Mouse (Mus musculus): ENCODE measurements around the gene Ppp3ca. TPM values are rescaled to one million over a fixed set of nuclear protein-coding genes. Genes with fewer than 3 reads are reported as not detected.
A peak's percentile ranks its signal among the peaks of the same experiment; 100 is the strongest.

Ppp3ca gene
- 46.9 and 56.3 TPM in 2 replicates for total RNA-seq (2021)
- long read RNA-seq, experiment 1, full-length matches to known transcripts = 129 of 145 reads
- long read RNA-seq, experiment 1, partial matches to known transcripts = 5 of 145 reads
- long read RNA-seq, experiment 1, other reads (novel, unspliced or antisense) = 11 of 145 reads
- long read RNA-seq, experiment 2, full-length matches to known transcripts = 69 of 77 reads
- long read RNA-seq, experiment 2, partial matches to known transcripts = 1 of 77 reads
- long read RNA-seq, experiment 2, other reads (novel, unspliced or antisense) = 7 of 77 reads

DNA sequence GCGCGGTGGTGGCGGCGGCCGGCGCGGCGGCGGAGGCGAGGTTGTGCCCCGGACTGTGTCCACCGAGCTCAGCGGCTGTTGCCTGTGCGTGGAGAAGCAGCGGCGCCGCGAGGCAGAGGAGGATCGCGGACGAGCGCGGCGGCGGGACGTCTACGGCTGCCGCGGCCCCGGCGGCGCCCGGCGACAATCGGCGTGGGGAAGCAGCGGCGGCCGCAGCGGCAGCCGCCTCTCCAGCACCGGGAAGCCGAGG lies at the start of gene Ppp3ca:
Gene Ppp3ca (plus strand): TSS at position 15 of the 250 bp plus-strand sequence.
- DNase-seq = no peak

DNA sequence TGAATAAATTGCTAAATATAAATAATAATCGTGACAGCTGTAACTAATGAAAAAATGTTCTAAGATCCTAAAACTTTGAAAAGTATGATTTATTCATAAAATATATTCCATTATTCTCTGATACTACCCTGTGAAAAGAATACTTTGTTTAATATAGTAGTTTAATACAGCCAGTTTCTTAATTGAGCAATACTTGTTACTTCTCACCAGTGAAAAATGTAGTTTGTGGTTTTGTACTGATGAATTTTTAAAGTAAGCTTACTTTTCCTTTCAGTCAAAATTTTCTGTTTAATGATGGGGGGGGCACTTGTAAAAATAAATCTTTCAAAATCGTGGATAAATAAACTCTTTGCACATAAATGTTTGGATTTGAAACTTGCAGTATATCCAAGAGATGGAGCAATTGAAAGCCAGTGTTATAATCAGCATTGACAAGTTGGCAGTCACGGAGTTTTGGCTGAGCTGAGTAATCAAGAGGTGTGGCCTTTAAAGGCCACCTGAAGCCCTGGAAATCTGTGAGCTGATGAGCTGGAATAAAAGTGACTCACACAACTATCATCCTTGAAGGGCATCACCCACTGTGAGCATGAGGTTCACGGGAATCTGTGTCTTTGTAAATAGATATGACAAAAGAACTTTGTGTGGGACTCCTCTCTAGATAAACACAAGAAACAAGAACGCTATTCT lies 29.2 kb upstream of the Ppp3ca start:
- peak; percentile 24 for DNase-seq

DNA sequence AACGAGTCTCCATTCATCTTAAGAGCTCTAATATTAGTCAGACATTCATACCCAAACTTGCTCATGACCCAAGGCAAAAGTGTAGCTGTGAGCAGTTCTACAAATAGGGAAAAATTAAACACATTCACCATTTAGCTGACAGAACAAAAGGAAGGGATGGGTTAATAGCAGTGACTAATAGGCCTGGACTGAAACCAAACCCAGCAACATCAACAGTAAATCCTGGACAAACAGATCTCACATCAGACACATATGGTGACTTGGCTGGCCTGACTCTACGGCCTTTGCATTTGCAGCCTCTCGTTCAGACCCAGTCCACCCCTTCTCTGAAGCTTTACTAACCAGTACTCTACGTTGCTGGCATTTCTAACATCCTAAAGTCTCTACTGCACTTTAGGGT lies 19.0 kb upstream of the Ppp3ca start:
- no peak for DNase-seq

DNA sequence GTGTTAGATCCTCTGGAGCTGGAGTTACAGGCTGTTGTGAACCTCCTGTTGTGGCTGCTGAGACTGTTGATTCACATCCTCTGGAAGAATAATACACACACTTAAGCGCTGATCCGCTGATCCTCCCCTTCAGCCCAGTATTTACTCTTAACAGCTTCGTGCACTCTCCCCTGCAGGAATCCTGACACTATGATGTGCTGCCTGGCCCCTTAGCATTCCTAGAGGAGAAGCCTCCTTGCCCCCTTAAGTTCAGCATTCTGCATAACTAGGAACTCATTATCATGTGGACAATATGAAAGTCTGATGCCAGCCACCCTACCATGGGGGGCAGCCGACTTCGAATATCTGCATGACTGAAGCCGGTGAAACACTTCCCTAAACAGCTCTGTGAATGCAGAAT lies 18.4 kb upstream of the Ppp3ca start:
- DNase-seq = no peak

DNA sequence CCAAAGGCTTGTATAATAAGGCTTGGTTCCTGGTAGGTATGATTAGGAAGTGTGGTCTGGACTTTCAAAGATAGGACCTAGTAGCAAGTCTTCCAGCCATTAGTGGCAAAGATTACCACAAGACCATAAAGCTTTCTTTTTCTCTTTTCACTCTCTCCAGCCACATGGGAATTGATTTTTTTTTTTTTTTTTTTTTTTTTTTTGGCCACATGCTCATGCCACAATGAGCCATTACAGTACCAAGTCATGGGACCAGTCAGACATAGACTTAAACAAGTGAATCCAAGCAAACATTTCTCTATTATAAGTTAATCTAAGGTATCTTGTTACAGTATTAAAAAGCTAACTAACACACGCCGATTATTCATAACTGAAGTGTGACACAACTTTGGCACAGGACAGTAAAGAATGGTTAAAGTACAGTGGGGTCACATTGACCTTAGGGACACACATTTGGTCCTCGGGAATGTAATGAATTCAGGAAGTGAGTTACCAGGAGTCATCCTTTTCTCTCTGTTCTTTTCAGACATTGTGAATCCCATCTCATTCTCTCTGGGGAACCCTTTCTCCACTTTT lies 13.4 kb upstream of the Ppp3ca start:
- DNase-seq = no peak

DNA sequence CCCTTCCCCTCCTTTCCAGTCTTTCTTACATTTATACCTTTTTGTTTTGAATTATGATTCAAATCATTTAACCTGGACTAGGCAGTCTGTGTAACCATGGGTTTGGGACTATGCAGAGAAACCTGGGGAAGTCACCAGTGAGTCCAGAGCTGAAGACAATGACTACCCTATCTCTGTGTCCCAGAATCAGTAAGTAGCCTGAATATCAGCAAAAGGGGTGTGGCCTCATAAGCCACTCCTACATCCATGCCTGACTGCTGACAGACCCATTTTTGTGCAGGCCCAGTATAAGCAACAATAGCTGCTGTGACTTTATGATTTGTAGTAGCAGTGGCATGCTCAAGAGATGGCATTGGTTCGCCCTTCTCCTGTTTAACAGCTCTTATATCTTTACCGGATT lies 11.2 kb upstream of the Ppp3ca start:
- DNase-seq = no peak

DNA sequence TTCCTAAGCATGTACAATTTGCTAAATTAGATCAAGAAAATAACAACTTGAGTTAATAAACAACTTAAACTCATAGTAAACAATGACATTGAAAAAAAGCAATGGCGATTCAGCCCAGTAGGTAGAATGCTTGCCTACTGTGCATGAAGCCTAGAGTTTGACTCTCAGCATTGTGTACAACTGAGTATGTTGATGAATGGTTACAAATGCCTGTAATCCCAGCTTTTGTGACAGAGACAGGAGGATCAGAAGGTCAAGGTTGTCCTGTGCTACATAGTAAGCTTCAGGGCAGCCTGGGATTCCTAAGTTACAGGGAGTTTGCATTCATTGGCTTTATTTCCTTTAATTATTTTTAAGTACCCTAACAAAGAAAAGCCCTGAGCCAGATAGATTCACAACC lies 4.8 kb upstream of the Ppp3ca start:
- DNase-seq = no peak

DNA sequence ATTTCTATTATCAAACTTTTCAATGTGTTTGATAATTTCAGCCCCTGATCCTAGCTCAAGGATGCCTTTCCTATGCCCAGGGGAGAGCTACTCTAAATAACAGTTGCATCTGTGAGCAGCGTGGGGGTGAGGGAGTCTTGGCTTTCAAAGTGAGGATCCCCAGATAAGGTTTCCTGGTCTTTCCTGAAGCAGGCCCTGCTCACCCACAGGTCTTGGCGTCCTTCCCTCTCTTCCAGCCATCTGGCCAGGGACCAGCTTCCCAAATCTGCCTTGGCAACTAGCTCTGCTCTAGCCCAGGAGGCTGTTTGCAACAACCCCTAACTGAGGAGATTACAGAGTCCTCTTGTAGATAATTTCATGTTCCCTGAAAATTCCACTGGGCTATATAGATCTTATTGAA lies 1.9 kb upstream of the Ppp3ca start:
- peak; percentile 75 for DNase-seq

DNA sequence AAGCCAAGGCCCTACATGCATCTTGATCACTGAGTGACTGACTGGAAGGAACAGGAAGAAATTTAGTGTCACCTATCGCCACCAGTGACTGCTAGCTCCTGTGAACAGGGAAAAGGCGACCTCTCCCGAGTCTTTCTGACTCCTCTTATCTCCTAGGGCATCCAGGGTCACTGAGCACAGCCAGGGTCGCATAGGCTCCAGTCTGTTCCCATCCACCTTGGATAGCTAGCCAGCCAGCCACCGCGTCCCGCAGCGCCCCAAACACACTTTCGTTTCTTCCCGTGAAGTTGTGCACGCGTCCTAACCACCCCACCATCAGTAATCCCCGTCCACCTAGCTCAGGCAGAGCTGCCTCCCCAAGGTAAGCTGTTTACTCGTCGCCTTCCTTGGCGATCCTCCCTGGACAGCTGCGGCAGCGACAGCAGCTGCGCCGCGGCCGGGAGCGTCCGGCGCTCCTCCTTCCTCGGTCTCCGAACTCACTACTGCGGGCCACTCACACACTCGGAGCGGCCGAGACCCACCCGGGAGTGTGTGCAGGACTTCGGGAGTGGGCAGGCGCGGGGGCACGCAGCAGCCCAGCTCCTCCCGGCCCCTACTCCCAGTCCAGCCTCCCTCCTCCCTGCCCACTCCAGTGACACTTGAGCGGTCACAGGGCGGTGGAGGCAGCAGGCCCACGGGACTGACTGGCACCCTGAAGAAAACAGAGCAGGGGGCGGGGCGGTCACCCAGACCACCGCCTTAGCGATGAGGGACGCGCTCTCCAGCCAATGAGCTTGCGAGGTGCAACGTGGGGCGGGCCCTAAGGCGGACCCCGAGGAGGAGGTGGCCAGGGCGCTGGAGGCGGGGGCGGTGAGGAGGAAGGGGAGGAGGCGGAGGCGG lies 454 bp upstream of the Ppp3ca start:
- peak; percentile 100 for DNase-seq

DNA sequence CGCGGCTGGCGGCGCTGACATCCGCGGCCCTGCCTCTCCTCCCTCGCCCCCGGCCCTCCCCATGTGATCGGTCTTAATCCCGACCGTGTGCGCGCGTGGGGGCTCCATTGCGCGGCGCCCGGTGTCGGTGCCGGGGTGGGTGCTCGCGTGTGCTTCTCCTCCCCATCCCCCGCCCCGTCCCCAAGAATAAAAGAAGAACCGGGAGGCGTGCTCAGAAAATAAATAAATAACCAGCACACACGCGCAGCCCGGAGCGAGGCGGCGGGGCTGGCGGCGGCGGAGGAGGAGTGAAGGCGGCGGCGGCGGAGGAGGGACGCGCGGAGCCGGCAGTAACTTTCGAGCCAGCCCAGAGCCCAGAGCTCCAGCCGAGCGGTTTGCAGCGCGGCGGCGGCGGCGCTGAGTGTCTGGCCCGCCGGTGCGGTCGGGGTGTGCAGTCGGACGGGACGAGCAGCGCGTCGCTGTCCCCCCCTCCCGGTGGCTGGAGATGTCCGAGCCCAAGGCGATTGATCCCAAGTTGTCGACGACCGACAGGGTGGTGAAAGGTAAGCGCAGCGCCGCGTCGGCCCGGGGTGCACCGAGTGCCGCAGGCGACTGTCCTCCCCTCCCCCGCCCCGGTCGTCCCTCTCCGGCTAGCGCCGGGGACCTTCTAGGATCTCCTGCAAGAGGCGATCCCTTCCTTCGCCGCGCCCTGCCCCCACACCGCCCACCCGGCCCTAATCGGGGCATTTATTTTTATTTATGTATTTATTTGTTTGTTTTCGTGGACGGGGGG lies 622 bp downstream of the Ppp3ca start:
- DNase-seq = peak; percentile 81

DNA sequence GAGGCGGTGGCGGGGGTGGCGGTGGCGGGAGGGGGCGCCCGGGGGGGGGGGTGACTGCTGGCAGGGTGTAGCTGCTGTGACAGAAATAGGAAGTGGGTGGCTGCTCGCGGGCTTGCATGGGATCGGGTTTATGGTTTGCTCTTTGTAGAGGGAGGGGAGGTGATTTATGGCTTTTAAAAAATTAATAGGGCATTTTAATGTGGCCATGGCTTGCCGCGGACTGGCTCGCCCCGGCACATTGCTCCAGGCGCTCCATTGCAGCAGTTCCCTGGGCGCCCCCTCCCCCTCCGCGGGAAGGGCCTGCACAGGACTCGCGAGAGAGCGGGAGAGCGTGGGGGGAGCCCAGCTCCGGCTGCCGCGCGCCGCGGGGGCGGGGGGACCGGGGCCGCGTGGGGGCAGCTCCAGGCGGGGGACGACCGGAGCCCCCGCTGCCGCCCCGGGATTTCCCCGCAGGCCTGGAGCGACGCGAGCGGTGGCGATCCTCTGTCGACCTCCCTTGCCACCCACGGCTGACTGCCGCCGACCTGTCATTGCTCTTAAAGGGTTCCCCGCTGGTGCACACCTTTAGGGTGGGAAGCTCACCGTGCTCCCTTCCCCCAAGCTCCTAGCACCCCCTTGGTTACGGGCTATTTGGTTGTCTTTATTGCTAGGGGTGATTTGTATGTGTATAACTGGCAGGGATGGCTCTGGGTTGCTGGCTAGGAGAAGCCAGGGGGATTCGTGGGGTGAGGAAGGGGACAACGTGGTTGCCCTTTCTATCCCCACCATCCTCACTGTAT lies 1.4 kb downstream of the Ppp3ca start:
- DNase-seq = peak; percentile 94

DNA sequence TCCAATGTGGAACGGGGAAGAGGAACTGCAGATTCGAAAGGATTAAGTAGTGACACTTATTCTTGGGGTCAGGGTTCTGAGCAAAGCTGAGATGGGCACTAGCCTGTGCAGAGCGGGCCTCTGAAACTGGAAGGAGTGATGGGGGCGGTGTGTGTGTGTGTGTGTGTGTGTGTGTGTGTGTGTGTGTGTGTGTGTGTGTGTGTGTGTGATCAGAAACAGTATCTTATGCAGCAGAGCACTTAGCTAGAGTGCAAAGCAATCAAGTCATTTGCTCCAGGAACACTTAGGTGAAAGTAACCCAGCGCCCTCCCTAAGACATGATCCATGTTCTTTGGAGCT lies 2.0 kb downstream of the Ppp3ca start:
- DNase-seq = peak; percentile 32

DNA sequence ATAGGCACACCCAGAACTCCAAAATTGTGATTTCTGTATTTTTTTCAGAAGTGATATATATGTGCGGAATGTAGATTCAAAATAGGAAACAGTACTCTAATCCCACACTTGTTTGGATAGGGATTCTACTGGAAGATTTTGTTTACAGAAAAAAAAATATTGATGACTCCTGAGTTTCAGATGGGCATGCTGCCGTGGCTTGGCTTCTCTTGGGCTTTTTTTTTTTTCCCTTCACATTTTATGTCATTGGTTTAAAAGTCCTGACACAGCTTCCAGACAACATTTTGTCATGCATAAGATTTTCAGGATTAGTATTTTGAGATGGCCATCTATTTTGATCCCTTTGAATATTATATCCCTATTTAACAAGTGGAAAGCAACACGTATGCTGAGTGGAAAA lies 2.9 kb downstream of the Ppp3ca start:
- no peak for DNase-seq

DNA sequence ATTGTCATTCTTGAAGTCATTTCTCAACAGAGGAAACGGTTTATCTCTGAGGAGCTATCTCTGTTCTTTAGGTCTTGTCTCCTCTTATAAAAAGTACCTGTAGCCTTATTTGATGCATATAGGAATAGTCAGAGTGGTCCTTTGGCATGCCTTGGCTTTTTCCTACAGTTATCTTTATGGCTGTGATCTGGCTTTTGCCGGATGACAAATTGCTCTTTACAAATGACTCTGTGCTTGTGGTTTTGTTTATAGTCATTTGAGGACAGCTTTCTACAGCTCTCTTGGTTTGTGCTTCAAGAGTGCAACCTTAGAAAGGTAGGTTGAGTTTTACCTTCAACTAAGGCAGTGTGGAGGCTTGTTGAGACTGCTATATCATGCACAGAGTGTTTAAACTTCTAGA lies 3.4 kb downstream of the Ppp3ca start:
- no peak for DNase-seq

DNA sequence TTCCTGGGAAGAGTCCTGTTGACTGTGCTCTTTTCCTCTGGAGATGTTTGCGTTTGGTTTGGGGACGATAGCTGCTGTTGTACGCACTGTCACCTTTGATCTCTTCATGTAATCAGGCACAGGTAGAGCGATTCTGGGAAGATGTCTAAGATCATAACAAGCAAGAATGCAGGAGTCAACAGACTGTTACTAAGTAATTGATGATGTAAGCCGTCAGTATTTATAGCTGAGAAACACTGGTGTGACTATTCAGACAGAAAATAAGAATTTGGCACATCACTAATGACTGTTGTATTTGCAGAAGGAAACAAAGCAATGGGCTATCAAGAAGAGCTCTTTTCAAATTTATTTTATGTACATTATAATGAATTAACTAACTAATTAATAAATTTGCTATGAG lies 4.6 kb downstream of the Ppp3ca start:
- DNase-seq = no peak

DNA sequence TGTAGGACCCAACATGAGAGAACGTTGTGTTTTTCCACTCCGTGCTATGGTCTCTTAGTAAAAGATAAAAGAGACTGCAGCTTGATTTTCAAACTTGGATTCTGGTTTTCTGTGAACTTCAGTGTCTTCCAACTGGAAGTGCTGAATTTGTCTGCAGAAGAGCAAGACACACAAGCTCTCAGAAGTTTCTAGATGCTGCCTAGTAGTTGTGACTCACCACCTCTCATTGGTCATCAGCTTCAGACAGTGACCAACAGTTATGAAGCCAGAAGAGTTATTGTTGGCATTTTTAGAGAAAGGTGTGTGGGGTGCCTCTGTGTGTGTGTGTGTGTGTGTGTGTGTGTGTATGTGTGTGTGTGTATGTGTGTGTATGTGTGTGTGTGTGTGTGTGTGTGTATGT lies 7.1 kb downstream of the Ppp3ca start:
- DNase-seq = no peak

DNA sequence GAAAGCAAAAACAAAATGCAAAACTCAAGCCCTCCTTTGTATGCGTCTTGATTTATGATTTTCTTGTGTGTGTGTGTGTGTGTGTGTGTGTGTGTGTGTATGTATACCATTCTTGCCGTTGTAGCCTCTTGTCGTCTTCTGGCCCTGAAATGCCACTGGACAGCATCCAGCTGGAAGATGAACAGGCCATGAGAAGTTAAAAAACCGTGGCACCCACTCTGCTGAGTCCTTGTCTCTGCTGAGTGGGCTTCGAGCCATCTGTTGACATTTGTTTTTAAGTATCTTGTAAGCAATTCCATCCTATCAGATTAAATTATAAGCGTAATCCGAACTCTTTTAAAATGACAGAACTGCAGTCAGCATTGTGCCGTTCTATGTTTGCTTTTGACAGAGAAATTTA lies 8.5 kb downstream of the Ppp3ca start:
- peak; percentile 60 for DNase-seq

DNA sequence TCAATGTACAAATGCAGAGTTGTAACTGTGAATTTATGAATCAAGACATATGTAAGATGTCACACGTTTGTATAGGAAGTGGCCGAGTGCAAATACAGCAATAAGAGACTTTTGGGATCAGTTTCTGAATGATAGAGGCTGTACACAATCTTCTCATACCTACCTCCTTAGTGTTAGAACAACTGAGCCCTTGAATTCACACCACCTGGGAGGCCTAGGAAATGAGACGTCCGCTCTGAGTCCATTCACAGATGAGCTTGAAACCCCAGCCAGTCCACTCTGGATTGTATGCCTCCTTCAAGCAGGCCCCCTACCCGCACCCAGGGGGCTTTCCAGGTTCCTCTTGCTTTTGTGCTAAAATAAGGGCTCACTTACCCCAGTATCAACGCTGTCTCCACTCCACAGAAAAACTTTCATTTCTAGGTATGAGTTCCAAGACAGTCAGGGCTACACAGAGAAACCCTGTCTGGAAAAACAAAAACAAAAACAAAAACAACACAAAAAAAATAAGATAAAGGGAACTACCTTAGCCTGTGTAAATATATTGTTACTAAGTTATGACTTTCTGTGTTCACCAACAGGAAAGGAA lies 10.1 kb downstream of the Ppp3ca start:
- DNase-seq = no peak

DNA sequence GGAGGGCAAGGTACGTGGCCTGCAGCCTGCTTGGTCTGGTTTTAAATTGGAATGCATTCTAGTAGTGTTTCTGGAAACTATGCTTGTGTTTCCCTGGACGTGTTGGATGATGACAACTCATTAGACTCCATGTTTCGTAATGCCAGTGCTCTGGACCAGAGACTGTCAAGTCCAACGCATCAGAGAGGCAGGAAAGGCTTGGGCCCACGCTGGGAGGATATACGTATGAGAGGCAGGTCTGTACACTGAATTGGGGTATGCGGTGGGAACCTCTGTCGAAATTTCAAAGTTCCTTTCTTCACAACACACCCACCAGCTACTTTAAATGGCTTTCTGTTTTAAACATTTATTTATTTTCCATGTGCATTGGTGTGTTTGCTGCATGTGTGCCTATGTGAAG lies 12.3 kb downstream of the Ppp3ca start:
- DNase-seq = no peak

DNA sequence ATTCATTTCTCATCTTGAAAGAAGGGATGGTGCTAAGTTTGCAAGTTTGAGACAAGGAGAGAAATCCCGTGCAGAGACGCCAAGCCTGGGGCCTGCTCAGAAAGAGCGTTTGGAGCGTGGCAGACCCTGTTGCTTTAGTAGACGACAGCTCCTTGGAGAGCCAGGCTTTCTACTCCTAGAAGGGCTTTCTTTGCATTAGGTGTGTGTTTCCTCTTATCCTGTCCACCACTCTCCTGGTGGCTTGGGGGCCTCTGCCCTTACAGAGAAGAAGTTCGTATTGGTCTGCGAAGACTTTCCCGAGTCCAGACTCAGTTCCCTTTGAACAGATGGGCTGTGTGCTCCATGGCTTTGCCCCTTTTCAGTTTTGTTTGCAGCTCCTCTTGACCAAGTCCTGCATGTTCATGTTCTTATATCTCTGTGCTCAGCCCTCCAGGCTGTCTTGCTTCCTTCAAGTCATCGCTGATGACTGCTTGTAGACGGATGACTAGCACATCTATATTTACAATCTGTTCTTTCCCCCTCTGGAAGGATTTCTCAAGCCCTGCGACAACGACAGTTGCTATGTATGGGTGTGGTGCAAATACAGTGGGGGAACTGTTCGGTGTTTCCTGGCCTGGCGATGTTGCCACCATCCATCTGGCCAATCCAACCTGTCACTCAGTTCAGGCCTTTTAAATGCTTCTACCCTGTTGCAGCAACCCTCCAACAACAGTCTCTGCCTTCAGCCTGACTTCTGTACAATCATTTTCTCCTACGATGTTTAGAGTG lies 14.5 kb downstream of the Ppp3ca start:
- no peak for DNase-seq
